Mouse (Mus musculus) neural tube, embryonic 11.5 days (tissue): ENCODE measurements at regions not wholly inside any gene's neighbourhood (a gene's known extent, or its start where the extent isn't known, plus 50 kb on each side); places are given as distances from the start of the nearest gene placed in this dataset.
A peak's percentile ranks its signal among the peaks of the same experiment; 100 is the strongest.

Source experiments
- ATAC-seq: fragments of 200-750 bp; cut with Nextera tagmentation; 2 replicates; pipeline ENCODE4 v1.8.0; 2017; ENCODE audit warnings: moderate number of reproducible peaks, mild to moderate bottlenecking, moderate TSS enrichment, moderate library complexity; ENCODE audit not compliant: insufficient read depth, low FRiP score, low TSS enrichment
- DNase-seq: peaks from one replicate; pipeline ENCODE4 v3.0.0-alpha.2; 2015; ENCODE audit warnings: low spot score
- H3K27ac ChIP-seq: fragments of 300-500 bp; sonication (generic); 2 replicates; pipeline ENCODE4 v1.5.1; 2014; ENCODE audit warnings: low read depth, mild to moderate bottlenecking, low read length
- H3K27me3 ChIP-seq: fragments of 300-500 bp; sonication (generic); 2 replicates; pipeline ENCODE4 v1.6.1; 2014; ENCODE audit warnings: mild to moderate bottlenecking, low read length, mixed read lengths; ENCODE audit not compliant: control insufficient read depth, insufficient read depth
- H3K36me3 ChIP-seq: fragments of 300-500 bp; sonication (generic); 2 replicates; pipeline ENCODE4 v1.6.1; 2014; ENCODE audit warnings: mild to moderate bottlenecking, low read length, moderate library complexity, mixed read lengths; ENCODE audit not compliant: control insufficient read depth, insufficient read depth
- H3K4me1 ChIP-seq: fragments of 300-500 bp; sonication (generic); 2 replicates; pipeline ENCODE4 v1.6.1; 2014; ENCODE audit warnings: low read length, mixed read lengths; ENCODE audit not compliant: control insufficient read depth, insufficient read depth
- H3K4me2 ChIP-seq: fragments of 300-500 bp; sonication (generic); 2 replicates; pipeline ENCODE4 v1.6.1; 2014; ENCODE audit warnings: low read depth, mild to moderate bottlenecking, moderate library complexity
- H3K4me3 ChIP-seq: fragments of 300-500 bp; sonication (generic); 2 replicates; pipeline ENCODE4 v1.5.1; 2014; ENCODE audit warnings: low read depth, low read length
- H3K9ac ChIP-seq: fragments of 300-500 bp; sonication (generic); 2 replicates; pipeline ENCODE4 v1.6.1; 2014; ENCODE audit warnings: mild to moderate bottlenecking, low read length
- H3K9me3 ChIP-seq: fragments of 300-500 bp; sonication (generic); 2 replicates; pipeline ENCODE4 v1.6.1; 2016; ENCODE audit warnings: low read length; ENCODE audit not compliant: control insufficient read depth
- WGBS: fragments of 180-500 bp; shearing (Covaris S2); extraction: QIAGEN DNeasy Blood & Tissue Kit; methylation state at CpG from one replicate; pipeline ENCODE4 v1.1.7; 2014; 5-methylcytosine and 5-hydroxymethylcytosine counted together

DNA sequence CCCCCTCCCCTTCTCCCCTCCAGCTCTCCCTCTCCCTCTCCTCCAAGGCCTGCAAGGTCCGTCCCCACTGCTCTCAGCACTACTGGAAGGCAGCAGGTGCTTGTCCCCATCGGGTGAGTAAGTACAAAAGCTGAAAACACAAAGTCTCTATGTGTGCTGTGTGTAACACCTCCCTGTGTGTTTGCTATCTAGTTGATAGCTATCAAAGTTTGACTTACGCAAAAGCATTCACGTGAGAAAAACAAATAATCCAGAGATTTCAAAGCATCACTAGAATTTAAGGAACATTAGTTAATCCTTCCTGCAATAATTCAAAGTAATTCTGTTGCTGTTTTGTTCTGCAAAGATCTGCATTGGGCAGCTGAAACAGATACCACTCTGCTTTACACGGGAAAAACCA is 156.5 kb downstream of the Ptger3 start:
- WGBS: 81% methylated on average over 5 of the region's 5 CpGs

DNA sequence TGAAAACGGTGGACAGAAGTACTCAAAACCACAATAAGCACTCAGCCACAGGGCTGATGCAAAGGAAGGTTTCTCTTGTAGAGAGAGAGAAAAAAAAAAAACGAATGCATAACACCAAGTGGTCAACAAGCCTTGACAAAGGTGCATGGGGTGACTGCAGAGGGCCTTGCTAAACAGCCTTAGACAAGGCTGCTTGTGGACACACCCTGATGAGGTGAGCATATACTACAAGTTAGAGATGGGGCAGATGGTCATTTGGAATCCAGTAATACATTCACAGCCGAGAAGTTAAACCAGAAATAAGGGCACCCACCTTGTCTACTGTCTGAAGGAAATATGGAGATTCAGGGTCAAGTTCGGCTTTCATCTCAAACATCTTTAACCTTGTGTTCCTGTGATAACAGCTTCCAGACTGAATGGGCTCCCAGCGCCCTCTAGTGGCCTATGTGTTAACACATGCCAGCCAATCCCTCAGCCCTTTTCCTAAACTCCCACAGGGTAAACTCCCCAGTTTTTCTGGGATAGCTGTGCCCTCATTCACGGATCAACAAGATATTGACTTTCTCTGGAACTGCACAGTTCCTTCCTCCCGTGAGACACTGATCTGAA is 150.7 kb downstream of the Ptger3 start:
- Histone ChIP-seq H3K4me1 (no peaks in the 10 kb centered on the region), H3K4me2 (no peak overlapping the region), H3K27ac (no peak overlapping the region), H3K4me3 (no peak overlapping the region), H3K9ac (no peak overlapping the region), H3K9me3 (no peaks in the 10 kb centered on the region), H3K27me3 (no peaks in the 10 kb centered on the region), H3K36me3 (no peaks in the 10 kb centered on the region)
- ATAC-seq (peak; percentile 39; the same call in 1 of the 2 replicates), DNase-seq (peak; percentile 76)
- WGBS: 21% methylated on average over 7 of the region's 7 CpGs

More for the DNA sequence above, 156.5 kb downstream of the Ptger3 start:
- H3K4me2 ChIP-seq: no peak overlapping the region
- no peak overlapping the region for H3K4me3 ChIP-seq
- H3K4me1 ChIP-seq: no peaks in the 10 kb centered on the region
- no peak overlapping the region for H3K9ac ChIP-seq
- H3K27ac ChIP-seq: no peak overlapping the region
- ATAC-seq: no peak
- no peak for DNase-seq
- no peaks in the 10 kb centered on the region for H3K27me3 ChIP-seq
- H3K36me3 ChIP-seq: no peaks in the 10 kb centered on the region
- no peaks in the 10 kb centered on the region for H3K9me3 ChIP-seq

DNA sequence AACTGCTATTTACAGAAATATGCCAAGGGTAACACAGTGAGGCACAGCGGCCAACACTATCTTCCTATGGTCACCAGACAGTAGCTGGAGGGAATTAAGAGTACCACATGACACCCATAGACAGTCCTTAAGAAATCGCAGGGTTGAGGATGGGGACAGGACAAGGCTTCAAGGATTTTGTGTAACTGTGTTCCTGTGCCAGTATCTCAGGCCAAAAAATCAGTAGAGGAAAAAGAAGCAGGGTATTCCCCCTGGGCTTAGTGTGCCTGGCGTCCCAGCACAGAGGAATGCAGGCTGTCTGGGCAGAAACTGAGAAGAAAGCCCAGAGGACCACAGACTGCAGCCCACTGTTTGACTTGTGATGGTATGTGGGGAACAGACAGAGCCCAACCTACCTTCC is 147.3 kb downstream of the Ptger3 start:
- H3K36me3 ChIP-seq: no peaks in the 10 kb centered on the region
- no peak overlapping the region for H3K4me3 ChIP-seq
- H3K9ac ChIP-seq: no peak overlapping the region
- no peaks in the 10 kb centered on the region for H3K4me1 ChIP-seq
- H3K4me2 ChIP-seq: no peak overlapping the region
- H3K9me3 ChIP-seq: no peaks in the 10 kb centered on the region
- DNase-seq: no peak
- no peaks in the 10 kb centered on the region for H3K27me3 ChIP-seq
- WGBS: 86% methylated on average over 3 of the region's 3 CpGs
- no peak for ATAC-seq
- H3K27ac ChIP-seq: no peak overlapping the region

- Histone ChIP-seq H3K9ac (no peak overlapping the region), H3K9me3 (no peaks in the 10 kb centered on the region), H3K4me1 (no peaks in the 10 kb centered on the region), H3K27ac (no peak overlapping the region), H3K27me3 (no peaks in the 10 kb centered on the region), H3K4me2 (no peak overlapping the region), H3K4me3 (no peak overlapping the region), H3K36me3 (no peaks in the 10 kb centered on the region)
- 88% methylated on average over 1 of the region's 1 CpGs for WGBS
- no peak for DNase-seq
- ATAC-seq: no peak
Observed at GRCm38 (mm10) chr3:157710790-157711381, 144.2 kb downstream of the Ptger3 start.

DNA sequence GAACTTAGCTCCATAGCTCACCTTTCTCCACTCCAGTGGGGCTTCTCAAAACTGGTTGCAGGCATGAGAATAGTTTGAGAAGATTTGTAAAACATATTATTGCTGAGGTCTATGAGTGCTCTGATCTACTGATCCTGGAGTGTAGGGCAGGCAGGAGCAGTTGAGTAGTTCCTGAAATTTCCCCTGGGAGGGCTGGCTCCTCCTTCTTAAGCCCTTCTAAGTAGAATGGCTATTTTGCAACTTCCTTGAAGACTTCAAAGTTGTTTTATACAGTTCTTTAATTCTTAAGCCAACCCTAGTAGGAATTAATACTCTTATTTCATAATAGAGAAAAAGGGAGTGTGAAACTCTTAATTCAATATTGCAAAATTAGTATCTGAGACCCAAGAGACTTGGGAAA is 133.3 kb downstream of the Ptger3 start:
- DNase-seq (no peak), ATAC-seq (no peak)
- Histone ChIP-seq H3K4me1 (no peaks in the 10 kb centered on the region), H3K36me3 (no peaks in the 10 kb centered on the region), H3K4me3 (no peak overlapping the region), H3K27me3 (no peaks in the 10 kb centered on the region), H3K9me3 (no peaks in the 10 kb centered on the region), H3K27ac (no peak overlapping the region), H3K9ac (no peak overlapping the region), H3K4me2 (no peak overlapping the region)

DNA sequence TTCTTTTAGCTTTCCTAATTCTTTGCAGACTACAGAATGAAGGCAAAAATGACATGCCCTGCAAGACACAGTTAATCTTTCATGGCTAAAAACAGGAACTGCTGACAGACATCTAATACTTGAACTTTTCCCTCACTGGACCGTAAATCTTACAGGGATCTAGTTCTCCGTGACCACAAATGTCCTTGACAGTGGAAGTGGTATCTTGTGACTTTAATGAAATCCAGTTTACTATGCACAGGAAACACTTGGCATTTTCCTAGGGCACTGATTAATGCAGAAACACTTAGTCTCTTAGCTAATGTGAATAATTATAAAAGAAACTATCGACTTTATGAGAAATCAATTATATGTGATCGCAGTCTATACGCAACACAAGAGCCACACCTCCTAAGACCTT is 131.8 kb downstream of the Ptger3 start:
- Histone ChIP-seq H3K27me3 (no peaks in the 10 kb centered on the region), H3K9ac (no peak overlapping the region), H3K4me1 (no peaks in the 10 kb centered on the region), H3K36me3 (no peaks in the 10 kb centered on the region), H3K4me3 (no peak overlapping the region), H3K9me3 (no peaks in the 10 kb centered on the region), H3K27ac (no peak overlapping the region), H3K4me2 (no peak overlapping the region)
- DNase-seq: no peak
- ATAC-seq: no peak
- 88% methylated on average over 5 of the region's 5 CpGs for WGBS

DNA sequence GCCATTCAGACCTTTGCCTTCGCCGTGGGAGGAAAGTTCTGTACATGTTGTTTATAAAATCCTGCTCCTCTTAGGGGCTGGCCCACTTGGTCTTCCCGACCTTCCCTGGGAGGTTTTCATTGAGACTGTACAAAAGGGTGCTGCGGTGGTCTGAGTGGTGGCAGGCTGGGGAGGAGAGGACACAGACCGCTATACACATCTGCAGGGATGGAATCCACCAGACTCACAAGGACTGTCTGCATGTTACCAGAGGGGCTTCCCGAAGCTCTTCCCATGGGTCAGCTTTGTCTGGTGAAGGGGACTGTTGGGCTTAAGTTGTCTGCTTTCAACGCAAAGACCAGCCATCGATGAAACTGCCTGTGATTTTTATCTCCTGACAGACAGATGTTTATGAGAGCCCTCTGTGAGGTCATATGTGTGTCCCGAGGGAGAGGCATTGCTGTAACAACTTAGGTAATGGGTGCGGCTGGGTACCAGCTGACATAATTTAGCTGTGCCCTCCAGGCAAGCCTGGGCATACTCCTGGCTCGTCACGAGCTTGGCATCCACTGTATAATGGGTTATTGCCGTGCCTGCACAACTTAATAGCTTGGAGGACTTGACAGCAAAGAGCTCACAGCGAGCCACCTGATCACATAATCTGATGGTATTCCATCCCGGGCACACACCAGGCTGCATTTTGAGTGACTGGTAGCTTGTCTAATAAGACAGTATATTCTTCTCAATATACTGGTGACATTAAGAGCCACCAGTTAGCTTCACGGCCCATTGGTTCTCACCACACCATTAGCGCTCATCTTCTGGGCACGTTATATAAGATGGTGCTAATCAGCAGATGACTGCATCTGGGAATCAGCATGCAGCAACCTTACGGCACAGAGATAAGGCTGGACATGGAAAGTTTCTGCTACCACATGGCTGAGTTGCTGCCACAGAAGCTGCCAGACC is 128.7 kb downstream of the Ptger3 start:
- H3K4me1 ChIP-seq: no peaks in the 10 kb centered on the region
- 86% methylated on average over 19 of the region's 19 CpGs for WGBS
- H3K4me2 ChIP-seq: no peak overlapping the region
- no peaks in the 10 kb centered on the region for H3K9me3 ChIP-seq
- no peaks in the 10 kb centered on the region for H3K27me3 ChIP-seq
- H3K9ac ChIP-seq: no peak overlapping the region
- ATAC-seq (peak; percentile 55; the same call in 1 of the 2 replicates), DNase-seq (no peak)
- H3K27ac ChIP-seq: no peak overlapping the region
- H3K4me3 ChIP-seq: no peak overlapping the region
- no peaks in the 10 kb centered on the region for H3K36me3 ChIP-seq
